Mouse (Mus musculus) CH12.LX (cell line): Measurements from ENCODE around the gene Hist1h3b.

Experiments used
- CHD2 ChIP-seq: IDR thresholded peaks from 2 replicates; pipeline ENCODE4 v1.6.1; 2011; ENCODE audit warnings: low read length, improper control_type of control experiment
- CTCF ChIP-seq, 2 experiments: IDR thresholded peaks in 1 of 2; conservative IDR thresholded peaks in 1 of 2; 2 replicates each; pipeline ENCODE4 v1.5.1; 2011 to 2012; ENCODE audit warnings: low read depth in 2 of 2, low read length in 2 of 2, improper control_type of control experiment in 1 of 2, inconsistent platforms in 1 of 2, mild to moderate bottlenecking in 1 of 2, moderate library complexity in 1 of 2
- E2F4 ChIP-seq: IDR thresholded peaks from 2 replicates; pipeline ENCODE4 v1.6.1; 2011; ENCODE audit warnings: low read depth, low read length, improper control_type of control experiment; ENCODE audit not compliant: insufficient replicate concordance
- EP300 ChIP-seq: IDR thresholded peaks from 2 replicates; pipeline ENCODE4 v1.6.1; 2011; ENCODE audit warnings: low read length, improper control_type of control experiment
- HCFC1 ChIP-seq: IDR thresholded peaks from 2 replicates; pipeline ENCODE4 v1.6.1; 2012; ENCODE audit warnings: low read depth, mild to moderate bottlenecking, inconsistent platforms, low read length, improper control_type of control experiment
- MAFK ChIP-seq: IDR thresholded peaks from 2 replicates; pipeline ENCODE4 v1.6.1; 2011; ENCODE audit warnings: low read length, improper control_type of control experiment; ENCODE audit not compliant: insufficient replicate concordance
- MAX ChIP-seq: IDR thresholded peaks from 2 replicates; pipeline ENCODE4 v1.6.1; 2011; ENCODE audit warnings: low read length, improper control_type of control experiment
- MYC ChIP-seq: IDR thresholded peaks from 2 replicates; pipeline ENCODE4 v1.6.1; 2011; ENCODE audit warnings: low read depth, mild to moderate bottlenecking, improper control_type of control experiment, low read length
- PAX5 ChIP-seq: IDR thresholded peaks from 2 replicates; pipeline ENCODE4 v1.6.1; 2012; ENCODE audit warnings: low read length, inconsistent platforms, mixed read lengths
- TBP ChIP-seq: conservative IDR thresholded peaks from 2 replicates; pipeline ENCODE4 v1.6.1; 2011; ENCODE audit warnings: low read depth, low read length, improper control_type of control experiment
- USF1 ChIP-seq: IDR thresholded peaks from 2 replicates; pipeline ENCODE4 v1.6.1; 2014; ENCODE audit warnings: low read depth, mild to moderate bottlenecking, inconsistent platforms, low read length, improper control_type of control experiment

DNA sequence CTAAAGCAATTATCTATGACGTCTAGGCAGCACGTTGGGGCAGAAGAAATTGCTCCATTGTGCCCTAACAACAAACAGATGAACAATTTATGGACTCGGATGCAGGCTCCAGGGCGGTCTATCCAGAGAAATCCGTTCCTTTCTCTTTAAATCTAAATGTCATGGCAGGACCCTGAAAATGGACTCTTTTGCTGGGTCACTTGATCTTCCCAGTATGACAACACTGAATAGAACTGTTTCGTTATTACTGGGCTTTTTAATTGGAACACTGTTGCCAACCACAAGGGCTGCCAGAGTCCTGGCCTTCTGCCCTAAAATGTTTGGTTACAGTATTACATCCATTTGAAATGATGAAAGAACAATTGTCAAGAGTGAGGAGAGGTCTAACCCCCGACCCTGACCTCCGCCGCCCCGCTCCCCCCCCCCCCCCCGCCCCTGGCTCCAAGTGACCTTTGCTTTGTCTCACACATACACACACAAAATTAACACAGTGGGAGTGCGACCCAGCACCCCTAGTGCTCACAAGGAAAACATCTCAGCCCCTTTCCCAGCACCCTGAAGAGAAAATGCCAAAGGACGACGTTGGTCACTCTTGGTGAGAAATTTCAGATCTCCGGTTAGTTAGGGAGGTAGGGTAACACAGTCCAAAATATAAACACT, 42.2 kb upstream of the Hist1h3b start:
- TF ChIP-seq CTCF (conservative IDR thresholded peaks at IDR 0.05 in 1 of 2, IDR thresholded peaks at IDR 0.05 in 1 of 2; ENCODE audit: low read depth in 2 of 2, low read length in 2 of 2) (no peak), USF1 (no peak), PAX5 (no peak), MAX (no peak), TBP (no peak), MYC (no peak), CHD2 (no peak), EP300 (no peak), HCFC1 (no peak), E2F4 (no peak), MAFK (no peak)
